ENCODE assay signal across 8 mouse cellular contexts in genomic region chr11:70615516-70616093, GRCm38 (mm10). TPM values are rescaled to one million over a fixed set of nuclear protein-coding genes. Genes with fewer than 3 reads are reported as not detected.
DNase-seq lines count a peak whose midpoint lies in the region; ATAC-seq and TF ChIP-seq lines count a peak whose summit lies in the region.
"Had no signal": no experiment of that assay in that cellular context is flagged by ENCODE, and none has a peak within 500 bp of the region (broad histone marks: within the 10 kb centered on the region; RNA-seq: fewer than 3 reads in every experiment).

Gene 4930544D05Rik, plus strand, starts transcription at chr11:70615848.

- H3K4me3 ChIP-seq in neural tube, embryonic 11.5 days (ENCODE audit: low read depth, low read length): peak within 1 kb of the TSS; percentile 20
- peak within 1 kb of the TSS; percentile 51 for H3K4me3 ChIP-seq in forebrain, embryonic 10.5 days
- H3K4me3 ChIP-seq in intestine, postnatal 0 days (ENCODE audit: low read depth, low read length): peak within 1 kb of the TSS; percentile 39
- no peak within 1 kb of the TSS for H3K4me3 ChIP-seq in neural tube, embryonic 14.5 days (ENCODE audit: low read depth, low read length)

- H3K36me3 ChIP-seq in neural tube, embryonic 11.5 days (ENCODE audit: control insufficient read depth, insufficient read depth, low read length): peaks cover 3% of the 10 kb centered on the region
- peaks cover 34% of the 10 kb centered on the region for H3K36me3 ChIP-seq in forebrain, embryonic 10.5 days (replicated peaks)
- peaks cover 25% of the 10 kb centered on the region for H3K36me3 ChIP-seq in intestine, postnatal 0 days (ENCODE audit: control insufficient read depth, insufficient read depth)
- peaks cover 20% of the 10 kb centered on the region for H3K36me3 ChIP-seq in neural tube, embryonic 14.5 days (ENCODE audit: control insufficient read depth, insufficient read depth, low read length)

- no peak for DNase-seq in neural tube, embryonic 11.5 days (ENCODE audit: low spot score)
- no peak for DNase-seq in neural tube, embryonic 10.5 days (ENCODE audit: extremely low spot score, low spot score)
- DNase-seq in forebrain, embryonic 10.5 days (ENCODE audit: extremely low spot score, low spot score): no peak
- DNase-seq in cerebellum, postnatal 25 days: no peak

- TF ChIP-seq CTCF in intestine, postnatal 0 days (IDR thresholded peaks at IDR 0.05; ENCODE audit: low read depth): no peak

- peaks cover 4% of the 10 kb centered on the region; the same call in 1 of the 2 replicates for H3K4me1 ChIP-seq in neural tube, embryonic 11.5 days (ENCODE audit: control insufficient read depth, insufficient read depth, low read length)
- H3K4me1 ChIP-seq in forebrain, embryonic 10.5 days: peaks cover 19% of the 10 kb centered on the region
- H3K4me1 ChIP-seq in intestine, postnatal 0 days (replicated peaks; ENCODE audit: control insufficient read depth, insufficient read depth, low read length): peaks cover 8% of the 10 kb centered on the region
- H3K4me1 ChIP-seq in neural tube, embryonic 14.5 days (ENCODE audit: control insufficient read depth, insufficient read depth, low read length): 0 out of 2 replicates have a peak, but pooled peaks cover 5% of the 10 kb centered on the region

- no peaks in the 10 kb centered on the region for H3K27me3 ChIP-seq in neural tube, embryonic 11.5 days (ENCODE audit: control insufficient read depth, insufficient read depth, low read length)
- H3K27me3 ChIP-seq in forebrain, embryonic 10.5 days (ENCODE audit: poor library complexity, severe bottlenecking): peaks cover 21% of the 10 kb centered on the region
- H3K27me3 ChIP-seq in intestine, postnatal 0 days (replicated peaks; ENCODE audit: control insufficient read depth, insufficient read depth, low read length): no peaks in the 10 kb centered on the region
- H3K27me3 ChIP-seq in neural tube, embryonic 14.5 days (ENCODE audit: control insufficient read depth, insufficient read depth, low read length): no peaks in the 10 kb centered on the region

- no peak within 1 kb of the TSS for H3K27ac ChIP-seq in neural tube, embryonic 11.5 days (ENCODE audit: low read depth, low read length)
- peak within 1 kb of the TSS; percentile 76 for H3K27ac ChIP-seq in forebrain, embryonic 10.5 days
- H3K27ac ChIP-seq in intestine, postnatal 0 days (ENCODE audit: low read depth, low read length): peak within 1 kb of the TSS; percentile 66
- no peak within 1 kb of the TSS for H3K27ac ChIP-seq in neural tube, embryonic 14.5 days (ENCODE audit: low read depth, low read length)

- ATAC-seq in neural tube, embryonic 11.5 days (ENCODE audit: insufficient read depth, low FRiP score, low TSS enrichment): no peak
- peak; percentile 21; the same call in 1 of the 2 replicates for ATAC-seq in intestine, postnatal 0 days
- no peak for ATAC-seq in neural tube, embryonic 14.5 days (ENCODE audit: low read depth)
- ATAC-seq in megakaryocyte-erythroid progenitor cell, adult 5-6 weeks (replicated peaks; ENCODE audit: low FRiP score, low TSS enrichment, poor library complexity, severe bottlenecking): no peak; the same call in 1 of the 2 replicates

- WGBS in neural tube, embryonic 11.5 days: 15% methylated on average over 21 of the region's 21 CpGs
- 11% methylated on average over 21 of the region's 21 CpGs for WGBS in forebrain, embryonic 10.5 days
- WGBS in intestine, postnatal 0 days: 15% methylated on average over 21 of the region's 21 CpGs
- 14% methylated on average over 21 of the region's 21 CpGs for WGBS in neural tube, embryonic 14.5 days

- H3K9me3 ChIP-seq in neural tube, embryonic 11.5 days (ENCODE audit: control insufficient read depth, low read length): no peaks in the 10 kb centered on the region
- H3K9me3 ChIP-seq in forebrain, embryonic 10.5 days: no peaks in the 10 kb centered on the region
- H3K9me3 ChIP-seq in intestine, postnatal 0 days (ENCODE audit: control insufficient read depth): no peaks in the 10 kb centered on the region
- no peaks in the 10 kb centered on the region for H3K9me3 ChIP-seq in neural tube, embryonic 14.5 days (ENCODE audit: control insufficient read depth, low read length)

- peak within 1 kb of the TSS; percentile 31; the same call in 1 of the 2 replicates for H3K9ac ChIP-seq in neural tube, embryonic 11.5 days (ENCODE audit: low read length)
- peak within 1 kb of the TSS; percentile 32 for H3K9ac ChIP-seq in intestine, postnatal 0 days (ENCODE audit: low read depth, low read length)
- peak within 1 kb of the TSS; percentile 18; the same call in 1 of the 2 replicates for H3K9ac ChIP-seq in neural tube, embryonic 14.5 days (replicated peaks; ENCODE audit: low read depth, low read length)

- H3K4me2 ChIP-seq in neural tube, embryonic 11.5 days (ENCODE audit: low read depth): peak within 1 kb of the TSS; percentile 40
- H3K4me2 ChIP-seq in intestine, postnatal 0 days (replicated peaks; ENCODE audit: low read depth): peak within 1 kb of the TSS; percentile 83
- H3K4me2 ChIP-seq in neural tube, embryonic 14.5 days (ENCODE audit: low read depth, low read length): peak within 1 kb of the TSS; percentile 35

RNA-seq across cellular contexts. Expression of gene 4930544D05Rik, which starts in this region (rescaled TPM):
- not detected in 2 replicates for polyA plus RNA-seq in neural tube, embryonic 11.5 days (2014; fragmentation: Nextera tagmentation; extraction: Ambion mirVana)
- polyA plus RNA-seq in forebrain, embryonic 10.5 days (2016; fragmentation: Nextera tagmentation; extraction: Ambion mirVana): not detected in 2 replicates
- polyA plus RNA-seq in intestine, postnatal 0 days (2015; fragmentation: Nextera tagmentation; extraction: Ambion mirVana): not detected in 2 replicates
- polyA plus RNA-seq in neural tube, embryonic 14.5 days (2014; fragmentation: Nextera tagmentation; extraction: Ambion mirVana): not detected in 2 replicates
- total RNA-seq in megakaryocyte-erythroid progenitor cell, adult 5-6 weeks (2014; fragmentation: Nextera tagmentation): not detected in 2 replicates
- total RNA-seq in megakaryocyte-erythroid progenitor cell, adult 5-6 weeks (2017): not detected in 2 replicates
- total RNA-seq: gastrocnemius, adult 8-10 months had no signal

Comparison
In these comparisons a context has a peak if more than half of its experiments do, and no peak if none do; other contexts are left out.
1. Peak in ATAC-seq, H3K4me3 ChIP-seq, H3K27ac ChIP-seq, H3K9ac ChIP-seq and H3K4me2 ChIP-seq in intestine, postnatal 0 days; RNA of the gene not detected or under 1 TPM.